ENCODE assay signal across 8 mouse cellular contexts in the genomic region with DNA sequence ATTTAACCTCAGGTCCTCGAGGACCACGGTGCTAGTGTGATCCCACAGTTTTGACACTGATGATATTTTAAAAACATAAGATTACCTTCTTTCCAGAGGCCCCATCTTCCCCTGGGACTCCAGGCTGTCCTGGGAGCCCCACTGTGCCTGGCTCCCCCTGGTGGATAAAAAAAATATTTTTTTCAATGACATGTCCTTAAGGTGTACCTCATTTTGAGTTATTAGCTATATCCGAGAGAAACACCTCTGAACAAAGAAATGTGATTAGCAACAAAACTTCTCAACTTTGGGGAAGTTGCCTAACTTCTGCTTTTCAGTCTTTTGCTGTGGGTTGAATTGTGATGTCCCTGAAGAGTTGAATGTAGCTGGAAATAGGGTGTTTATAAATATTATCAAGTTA.
DNase-seq lines count a peak whose midpoint lies in the region; ATAC-seq lines count a peak whose summit lies in the region.

No protein-coding gene starts in this region.

- DNase-seq in adrenal gland, postnatal 10 days: peak; percentile 37
- no peak for DNase-seq in adrenal gland, postnatal 4 days (ENCODE audit: low spot score in 2 of 2)
- peak; percentile 9 for DNase-seq in left cerebral cortex, adult 11 months (ENCODE audit: low spot score)
- DNase-seq in left cerebral cortex, postnatal 4 days: no peak
- DNase-seq in Muller cell, postnatal 12 days (ENCODE audit: inconsistent ontology term): peak; percentile 24
- peak; percentile 17 for DNase-seq in retina, postnatal 7 days (ENCODE audit: low read depth, low spot score)
- DNase-seq in urinary bladder, postnatal 4 days (ENCODE audit: low spot score in 2 of 2): no peak

- no peaks in the 10 kb centered on the region for H3K4me1 ChIP-seq in forebrain, embryonic 15.5 days

- no peak overlapping the region for H3K27ac ChIP-seq in forebrain, embryonic 15.5 days (replicated peaks)

- no peak overlapping the region for H3K4me3 ChIP-seq in forebrain, embryonic 15.5 days

- H3K9ac ChIP-seq in forebrain, embryonic 15.5 days (replicated peaks): no peak overlapping the region

- no peaks in the 10 kb centered on the region for H3K27me3 ChIP-seq in forebrain, embryonic 15.5 days

- ATAC-seq in forebrain, embryonic 15.5 days (replicated peaks): peak; percentile 64; the same call in 1 of the 2 replicates

- H3K4me2 ChIP-seq in forebrain, embryonic 15.5 days (replicated peaks): no peak overlapping the region

- H3K36me3 ChIP-seq in forebrain, embryonic 15.5 days: no peaks in the 10 kb centered on the region

- WGBS in forebrain, embryonic 15.5 days: 54% methylated on average over 3 of the region's 3 CpGs

- H3K9me3 ChIP-seq in forebrain, embryonic 15.5 days: no peaks in the 10 kb centered on the region

- intact Hi-C loops in left cerebral cortex, postnatal 4 days (cut with DNase I): loop anchor here (10.0 kb wide), 1 partner anchor 352 kb away; no protein-coding TSS in a partner anchor

Comparison
In these comparisons a context has a peak if more than half of its experiments do, and no peak if none do; other contexts are left out.
1. DNase-seq: peak in adrenal gland, postnatal 10 days (single experiment), left cerebral cortex, adult 11 months (single experiment), Muller cell, postnatal 12 days (single experiment) and retina, postnatal 7 days (single experiment); none in adrenal gland, postnatal 4 days (0 of 2), left cerebral cortex, postnatal 4 days (single experiment) and urinary bladder, postnatal 4 days (0 of 2).